Mouse (Mus musculus) layer of hippocampus, adult 2 months (tissue): ENCODE data around the gene Aspscr1. TPM values are rescaled to one million over a fixed set of nuclear protein-coding genes. Genes with fewer than 3 reads are reported as not detected.

ENCODE experiments used
- DNase-seq, 2 experiments: peaks; one replicate each; pipeline ENCODE4 v3.0.0; 2022; ENCODE audit warnings: low spot score in 2 of 2
- H3K27ac ChIP-seq: fragments of 200-600 bp; 2 replicates; pipeline ENCODE4 v1.8.1; 2022
- H3K4me3 ChIP-seq: fragments of 200-600 bp; 2 replicates; pipeline ENCODE4 v1.8.1; 2022; ENCODE audit warnings: mild to moderate bottlenecking
- CTCF ChIP-seq: fragments of 200-600 bp; conservative IDR thresholded peaks from 2 replicates; pipeline ENCODE4 v1.8.1; 2022; ENCODE audit warnings: antibody characterized with exemption, mild to moderate bottlenecking, moderate library complexity
- total RNA-seq, 2 experiments: library from RNA; stranded (reverse); gene quantifications; 2 replicates each; pipeline ENCODE4 v1.2.3; 2021

The Aspscr1 gene
- total RNA-seq, 2 experiments from 2014 or later, result 50.7 to 53.2 TPM

DNA sequence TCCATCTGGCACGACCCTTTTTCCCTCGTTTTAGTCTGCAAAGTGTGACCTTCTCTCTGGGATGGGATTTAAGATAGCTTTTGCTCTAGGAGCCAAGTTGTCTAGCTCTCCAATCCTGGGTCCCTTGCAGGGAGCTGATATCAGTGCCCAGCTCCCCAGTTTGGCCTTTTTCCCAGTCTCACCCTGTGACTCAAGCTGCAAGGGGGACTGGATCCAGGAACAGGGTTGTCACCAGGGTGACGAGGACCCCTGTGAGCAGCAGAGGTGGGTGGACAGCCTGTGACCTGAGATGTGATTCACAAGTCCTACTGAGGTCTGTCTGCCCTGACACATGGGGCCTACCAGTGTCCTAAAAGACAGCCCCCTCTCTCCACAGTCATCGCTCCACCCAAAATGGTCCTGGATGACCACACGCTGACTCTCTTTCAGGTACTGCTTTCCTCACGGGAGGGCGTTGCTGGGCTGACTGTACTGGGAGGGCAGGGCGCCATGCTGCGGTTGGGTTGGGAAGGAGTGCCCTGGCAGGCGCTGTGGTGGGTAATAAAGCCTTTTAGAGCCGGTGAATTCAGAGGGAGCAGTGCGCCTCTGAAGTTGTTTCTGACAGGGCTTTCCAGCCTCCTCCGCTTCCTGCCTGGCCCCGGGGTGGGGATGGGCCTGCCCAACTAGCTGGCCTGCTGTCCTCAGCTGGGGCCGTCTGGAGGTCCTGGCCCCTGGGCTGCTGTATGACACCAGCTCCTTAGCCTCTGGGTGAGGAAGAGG lies 31.1 kb downstream of the Aspscr1 start:
- no peak overlapping the region for H3K4me3 ChIP-seq
- DNase-seq, result no peak
- H3K27ac ChIP-seq, result peak overlapping the region; percentile 1; the same call in 1 of the 2 replicates
- peak; percentile 39 for TF ChIP-seq CTCF

DNA sequence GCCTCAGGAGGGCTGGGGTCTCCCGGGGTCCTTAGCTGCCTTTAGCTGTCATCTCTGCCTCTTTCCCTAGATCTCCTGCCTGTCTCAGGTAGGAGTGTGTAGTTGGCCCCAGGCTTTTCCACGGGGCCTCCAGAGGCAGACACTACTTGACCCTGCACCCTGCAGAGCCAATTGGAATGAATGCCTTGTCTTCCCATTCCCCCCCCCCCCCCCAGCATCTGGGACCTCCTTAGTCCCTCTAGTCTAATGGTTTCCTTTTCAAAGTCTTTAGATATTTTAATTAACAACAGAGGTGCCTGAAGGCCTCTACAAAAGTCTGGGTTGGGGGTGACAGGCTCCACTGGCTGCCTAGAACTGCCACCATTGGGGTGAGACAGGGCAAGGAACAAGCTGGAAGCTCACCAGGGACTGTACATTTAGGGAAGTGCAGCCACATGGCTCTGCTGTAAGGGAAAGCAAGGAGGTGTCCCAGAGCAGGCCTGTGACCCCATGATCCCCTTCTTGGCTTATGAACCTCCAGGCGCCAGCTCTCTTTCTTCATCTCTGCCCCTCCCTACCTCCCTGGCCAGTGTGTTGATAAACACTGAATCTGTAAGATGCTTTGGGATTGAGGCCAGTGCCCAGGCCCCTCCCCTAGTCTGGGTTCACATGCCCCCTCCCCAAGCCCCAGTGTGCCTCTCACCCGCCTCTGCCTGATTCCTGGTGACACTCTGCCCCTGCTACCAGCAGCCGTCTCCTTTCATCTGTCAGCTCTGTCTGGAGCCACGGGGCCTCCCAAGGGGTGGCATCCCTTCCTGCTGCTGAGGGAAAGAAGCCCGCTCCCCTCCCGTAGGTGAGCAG lies 31.9 kb downstream of the Aspscr1 start:
- H3K27ac ChIP-seq, result peak overlapping the region; percentile 1; the same call in 1 of the 2 replicates

DNA sequence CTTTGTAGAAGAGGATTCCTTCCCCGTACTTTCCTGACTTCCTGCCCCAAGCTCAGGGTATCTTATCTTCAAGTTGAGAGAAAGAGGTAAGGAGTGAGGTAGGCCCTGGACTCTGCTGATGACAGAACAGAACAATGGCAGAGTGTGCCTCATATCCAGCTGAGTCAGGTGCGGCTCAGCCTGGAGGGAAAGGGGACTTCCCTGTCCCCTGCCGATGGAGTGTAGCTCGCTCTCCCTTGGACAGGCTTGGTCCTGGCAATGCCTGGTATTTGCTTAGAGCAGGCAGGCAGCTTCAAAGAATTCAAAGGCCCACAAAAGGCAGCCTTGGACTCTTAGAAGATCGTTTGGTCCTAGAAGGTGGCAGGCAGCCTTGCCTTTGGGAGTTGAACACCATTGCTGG lies 33.3 kb downstream of the Aspscr1 start:
- TF ChIP-seq CTCF, result no peak
- H3K4me3 ChIP-seq, result no peak overlapping the region
- no peak for DNase-seq
- 0 out of 2 replicates have a peak overlapping the region, but pooled peaks have one; percentile 15 for H3K27ac ChIP-seq

More for the DNA sequence above, 31.9 kb downstream of the Aspscr1 start:
- no peak for TF ChIP-seq CTCF
- DNase-seq, result no peak
- H3K4me3 ChIP-seq, result no peak overlapping the region

DNA sequence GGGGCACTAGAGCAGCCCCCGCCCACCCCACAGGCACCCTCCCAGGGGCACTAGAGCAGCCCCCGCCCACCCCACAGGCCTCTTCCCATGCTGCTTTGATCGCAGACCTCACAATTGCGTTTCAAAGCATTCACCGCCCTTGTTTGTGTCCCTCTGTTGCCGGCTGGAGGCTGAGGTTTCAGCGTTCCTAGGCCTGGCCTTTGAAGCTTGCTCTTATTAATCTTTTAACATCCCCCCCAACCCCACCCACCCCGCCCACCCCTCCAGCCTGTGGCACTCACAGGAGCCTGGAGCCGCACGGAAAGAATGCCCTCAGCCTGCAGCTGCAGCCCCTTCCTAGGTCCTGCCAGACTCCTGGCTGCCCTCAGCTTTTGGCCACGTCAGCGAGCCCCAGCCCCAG lies 34.5 kb downstream of the Aspscr1 start:
- no peak for TF ChIP-seq CTCF
- Histone ChIP-seq H3K4me3 (no peak overlapping the region), H3K27ac (no peak overlapping the region; the same call in 1 of the 2 replicates)
- DNase-seq, result no peak

- DNase-seq, result no peak
- TF ChIP-seq CTCF, result no peak
- peak overlapping the region; percentile 55; the same call in 1 of the 2 replicates for H3K27ac ChIP-seq
- no peak overlapping the region for H3K4me3 ChIP-seq
These were observed 35.2 kb downstream of the Aspscr1 start for GRCm38 (mm10) chr11:120707969-120708368.

- no peak for TF ChIP-seq CTCF
- Histone ChIP-seq H3K27ac (no peak overlapping the region), H3K4me3 (no peak overlapping the region)
- no peak for DNase-seq
These were observed 36.8 kb downstream of the Aspscr1 start for GRCm38 (mm10) chr11:120709551-120709950.

DNA sequence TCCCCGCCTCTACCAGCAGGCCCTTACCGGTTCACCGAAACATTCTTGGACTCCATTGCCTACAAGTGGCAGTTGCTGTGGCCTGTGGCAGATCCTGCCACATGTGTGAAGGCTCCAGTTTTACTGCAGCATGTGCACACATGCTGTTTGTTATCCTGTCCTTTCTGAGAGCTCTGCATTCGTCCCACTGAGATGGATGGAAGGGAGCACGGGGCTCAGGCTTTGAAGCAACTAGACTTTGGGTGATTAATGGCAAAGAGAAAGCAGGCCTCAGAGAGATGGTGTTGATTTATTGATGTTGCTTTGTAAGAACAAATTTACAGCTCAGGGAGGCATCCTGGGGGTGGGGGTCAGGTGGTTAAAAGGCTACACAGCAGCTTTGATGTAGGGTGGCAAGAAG lies 37.9 kb downstream of the Aspscr1 start:
- no peak overlapping the region for H3K27ac ChIP-seq
- no peak for TF ChIP-seq CTCF
- no peak for DNase-seq
- no peak overlapping the region for H3K4me3 ChIP-seq

GRCm38 (mm10) chr11:120711980-120712604 lies 39.3 kb downstream of the Aspscr1 start:
- Histone ChIP-seq H3K4me3 (no peak overlapping the region), H3K27ac (no peak overlapping the region)
- TF ChIP-seq CTCF, result no peak
- DNase-seq, result no peak

DNA sequence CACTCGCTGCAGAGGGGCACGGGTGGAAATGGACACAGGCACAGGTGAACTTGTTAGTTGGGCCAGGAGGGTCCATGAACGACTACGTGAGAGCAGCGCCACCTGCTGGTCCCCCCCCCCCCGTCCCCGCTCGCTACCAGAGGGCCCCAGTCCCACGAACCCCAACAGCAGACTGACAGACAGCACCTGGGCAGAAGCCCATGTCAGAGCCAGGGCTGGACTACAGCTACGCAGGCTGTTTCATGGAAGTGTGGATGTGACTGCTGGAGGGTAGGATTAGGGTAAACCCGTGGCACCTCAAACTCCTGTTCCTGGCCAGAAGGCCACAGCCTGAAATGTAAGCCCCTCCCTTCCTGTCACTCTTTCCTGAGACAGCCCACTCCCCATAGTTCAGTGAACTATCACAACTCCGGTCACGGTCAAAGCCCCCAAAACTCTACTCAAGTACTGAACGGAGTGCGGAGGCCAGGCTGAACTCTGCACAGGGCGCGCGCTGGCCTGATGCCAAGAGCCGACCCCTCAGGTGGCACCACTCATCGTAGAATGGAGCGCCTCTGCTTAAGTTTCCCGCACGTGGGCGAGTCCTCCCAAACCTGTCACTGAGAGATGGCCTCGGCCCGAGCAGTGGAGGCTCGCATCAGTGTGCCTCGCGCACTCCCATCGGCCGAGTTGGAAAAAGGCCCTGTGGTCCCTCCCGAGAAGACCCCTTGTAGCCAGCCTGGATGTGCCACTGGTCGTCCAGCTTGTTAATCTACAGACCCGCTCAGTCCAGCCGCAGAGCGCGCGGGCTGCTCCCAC lies 40.2 kb downstream of the Aspscr1 start:
- Histone ChIP-seq H3K27ac (peak overlapping the region; percentile 82), H3K4me3 (peak overlapping the region; percentile 56)
- peak; percentile 83 for TF ChIP-seq CTCF
- peak in 1 of 2 experiments; percentile 35 for DNase-seq

DNA sequence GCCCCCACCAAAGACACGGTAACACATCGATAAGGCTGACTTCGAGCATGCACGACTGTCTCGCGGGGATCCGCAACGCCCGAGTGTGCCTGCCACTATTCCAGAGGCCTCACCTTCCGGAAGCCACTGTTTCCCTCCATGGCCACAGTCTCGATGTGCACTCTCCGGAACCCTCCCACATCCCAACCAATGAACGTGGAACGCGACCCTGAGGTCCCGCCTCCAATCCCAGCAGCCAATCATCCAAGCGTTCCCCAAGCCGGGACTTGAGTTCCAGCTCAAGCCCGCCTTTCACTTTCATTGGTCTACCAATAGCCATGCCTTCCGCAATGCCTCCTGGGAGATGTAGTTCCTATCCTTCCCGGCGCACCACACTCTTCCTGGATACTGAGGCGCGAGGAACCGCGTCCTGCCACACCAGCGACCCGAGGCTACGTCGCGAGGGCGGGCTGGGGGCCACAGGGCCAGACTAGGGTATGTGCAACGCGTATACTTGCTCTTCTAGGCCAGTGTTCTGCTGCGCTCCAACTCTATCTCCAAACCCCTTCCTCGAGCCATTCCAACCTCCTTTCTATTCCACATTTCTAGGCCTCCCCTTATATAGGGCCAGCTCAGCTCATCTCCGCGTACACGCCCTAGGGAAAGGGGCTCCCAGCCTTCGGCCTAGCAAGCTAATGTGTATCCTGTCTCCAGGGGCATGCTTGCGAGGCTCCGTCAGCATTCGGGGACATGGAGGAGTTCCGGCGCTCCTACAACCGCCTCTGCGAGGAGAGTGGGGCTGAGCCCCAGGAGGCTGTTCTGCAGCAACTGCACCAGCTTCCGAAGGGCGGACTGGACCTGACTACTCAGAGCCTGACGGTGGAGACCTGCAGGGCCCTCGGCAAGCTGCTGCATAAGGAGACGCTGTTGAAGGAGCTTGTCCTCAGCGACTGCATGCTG lies 41.1 kb downstream of the Aspscr1 start, which contains the start of the genes Cenpx and Lrrc45:
Gene Cenpx, minus strand, starts transcription at position 159 of the 939 bp plus-strand sequence.
Gene Lrrc45, plus strand, starts transcription at position 346 of the 939 bp plus-strand sequence.
- Histone ChIP-seq H3K4me3 (peak within 1 kb of the TSS; percentile 56), H3K27ac (peak within 1 kb of the TSS; percentile 86)
- TF ChIP-seq CTCF, result no peak
- peak; percentile 96 to 99 for DNase-seq

DNA sequence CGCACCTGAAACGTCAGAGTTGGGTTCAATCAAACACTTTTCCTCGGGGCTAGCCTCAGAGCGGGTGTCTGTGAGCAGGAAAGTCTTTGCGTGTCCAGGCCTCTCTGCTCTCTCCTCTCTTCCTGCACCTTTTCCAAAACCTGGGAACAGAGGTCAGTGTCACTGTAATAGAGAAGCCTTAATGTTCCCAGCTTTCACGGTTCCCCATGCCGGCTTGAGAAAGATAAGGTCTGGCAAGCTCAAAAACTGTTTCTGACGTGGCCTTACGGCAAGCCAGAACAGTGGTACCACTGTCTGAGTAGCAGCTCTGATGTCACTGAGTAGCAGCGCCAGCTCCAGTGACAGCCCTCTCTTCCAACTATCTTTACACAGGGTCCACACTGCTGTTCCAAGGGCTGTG lies 41.8 kb downstream of the Aspscr1 start:
- H3K27ac ChIP-seq, result peak overlapping the region; percentile 86
- DNase-seq, result no peak
- H3K4me3 ChIP-seq, result peak overlapping the region; percentile 56
- TF ChIP-seq CTCF, result no peak
